Mouse (Mus musculus): Measurements from ENCODE around the gene 1700001J03Rik.
"Not testable (repeated sequence)": the region's sequence is repeated elsewhere in the genome, so short reads cannot be mapped to it uniquely, and the experiment has no call there.

1700001J03Rik gene

DNA sequence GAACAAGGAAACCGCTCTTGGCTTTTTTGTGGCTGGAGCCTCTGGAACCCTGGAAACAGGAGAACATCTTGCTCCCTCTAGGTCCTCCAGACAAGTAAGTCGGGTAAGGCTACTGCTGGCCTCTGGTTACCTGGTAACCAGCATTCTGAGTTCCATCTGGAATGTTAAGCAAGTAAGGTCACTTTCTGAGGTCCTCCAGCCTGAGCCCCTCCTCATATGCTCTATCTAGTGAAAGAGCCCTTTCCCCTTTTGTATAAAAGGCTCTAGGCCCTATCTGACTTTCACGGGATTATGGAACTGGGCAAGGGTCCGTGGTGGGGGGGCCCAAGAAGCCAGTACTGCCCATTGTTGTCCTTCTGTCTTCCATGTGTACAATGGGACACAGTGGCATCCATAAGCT lies at the start of gene 1700001J03Rik:
TSS of gene 1700001J03Rik (minus strand) at position 101 of the 400 bp plus-strand sequence.
- not testable (repeated sequence) for DNase-seq (ENCODE audit: low spot score in 2 of 2)

- DNase-seq (ENCODE audit: low spot score in 2 of 2) = no peak
These were observed 49.2 kb upstream of the 1700001J03Rik start for GRCm38 (mm10) chr5:146234336-146234735.

DNA sequence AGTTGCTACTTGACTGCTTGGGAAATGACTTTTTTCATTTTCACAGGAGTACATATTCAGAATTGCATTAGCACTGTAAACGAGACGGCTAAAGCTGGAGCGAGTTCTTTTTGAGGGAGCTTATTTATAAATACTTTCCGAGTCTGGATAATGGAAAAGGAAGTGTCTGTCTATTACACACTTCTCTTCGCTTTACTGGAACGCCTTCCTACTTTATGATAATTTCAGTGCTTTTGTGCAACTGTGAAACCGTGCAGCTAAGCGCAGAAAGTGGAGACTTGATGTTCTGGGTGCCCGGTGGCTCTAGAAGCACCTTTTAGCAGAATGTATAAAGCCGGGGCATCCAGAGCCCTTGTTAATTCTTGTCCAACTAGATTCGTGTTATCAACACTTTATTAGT lies 47.7 kb upstream of the 1700001J03Rik start:
- DNase-seq (ENCODE audit: low spot score in 2 of 2) = no peak

- DNase-seq (ENCODE audit: low spot score in 2 of 2) = no peak
These were observed 47.1 kb upstream of the 1700001J03Rik start for GRCm38 (mm10) chr5:146232056-146232675.

GRCm38 (mm10) chr5:146231655-146231996 lies 46.5 kb upstream of the 1700001J03Rik start:
- DNase-seq (ENCODE audit: low spot score in 2 of 2) = peak; percentile 39 to 75

- peak; percentile 86 to 93 for DNase-seq (ENCODE audit: low spot score in 2 of 2)
These were observed 46.0 kb upstream of the 1700001J03Rik start, which contains the start of gene Cdk8 for GRCm38 (mm10) chr5:146230864-146231654. Gene Cdk8 (plus strand): TSS chr5:146231230.

- no peak for DNase-seq (ENCODE audit: low spot score in 2 of 2)
These were observed 45.0 kb upstream of the 1700001J03Rik start for GRCm38 (mm10) chr5:146229869-146230650.

- no peak for DNase-seq (ENCODE audit: low spot score in 2 of 2)
These were observed 42.4 kb upstream of the 1700001J03Rik start for GRCm38 (mm10) chr5:146227496-146227895.

DNA sequence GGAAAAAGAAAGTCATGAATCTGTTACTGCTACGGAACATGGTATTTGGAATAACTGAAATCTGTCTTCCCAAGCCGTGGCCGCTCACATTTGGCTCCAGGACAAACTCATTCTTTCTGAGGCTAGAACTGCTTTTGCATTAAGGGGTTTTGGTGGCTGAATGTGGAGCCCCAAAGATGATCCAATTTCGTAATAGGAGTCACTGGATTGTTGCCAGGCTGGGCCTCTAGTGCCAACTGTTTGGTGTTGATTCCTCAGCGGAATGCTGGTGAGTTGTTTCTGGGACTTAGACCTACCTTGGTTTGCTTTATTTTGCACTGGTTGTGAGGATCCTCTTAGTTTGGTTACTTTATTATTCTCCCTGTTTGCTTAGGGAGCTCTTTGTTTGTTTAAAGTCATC lies 38.7 kb upstream of the 1700001J03Rik start:
- DNase-seq (ENCODE audit: low spot score in 2 of 2) = no peak

GRCm38 (mm10) chr5:146221722-146222121 lies 36.6 kb upstream of the 1700001J03Rik start:
- DNase-seq (ENCODE audit: low spot score in 2 of 2) = no peak

DNA sequence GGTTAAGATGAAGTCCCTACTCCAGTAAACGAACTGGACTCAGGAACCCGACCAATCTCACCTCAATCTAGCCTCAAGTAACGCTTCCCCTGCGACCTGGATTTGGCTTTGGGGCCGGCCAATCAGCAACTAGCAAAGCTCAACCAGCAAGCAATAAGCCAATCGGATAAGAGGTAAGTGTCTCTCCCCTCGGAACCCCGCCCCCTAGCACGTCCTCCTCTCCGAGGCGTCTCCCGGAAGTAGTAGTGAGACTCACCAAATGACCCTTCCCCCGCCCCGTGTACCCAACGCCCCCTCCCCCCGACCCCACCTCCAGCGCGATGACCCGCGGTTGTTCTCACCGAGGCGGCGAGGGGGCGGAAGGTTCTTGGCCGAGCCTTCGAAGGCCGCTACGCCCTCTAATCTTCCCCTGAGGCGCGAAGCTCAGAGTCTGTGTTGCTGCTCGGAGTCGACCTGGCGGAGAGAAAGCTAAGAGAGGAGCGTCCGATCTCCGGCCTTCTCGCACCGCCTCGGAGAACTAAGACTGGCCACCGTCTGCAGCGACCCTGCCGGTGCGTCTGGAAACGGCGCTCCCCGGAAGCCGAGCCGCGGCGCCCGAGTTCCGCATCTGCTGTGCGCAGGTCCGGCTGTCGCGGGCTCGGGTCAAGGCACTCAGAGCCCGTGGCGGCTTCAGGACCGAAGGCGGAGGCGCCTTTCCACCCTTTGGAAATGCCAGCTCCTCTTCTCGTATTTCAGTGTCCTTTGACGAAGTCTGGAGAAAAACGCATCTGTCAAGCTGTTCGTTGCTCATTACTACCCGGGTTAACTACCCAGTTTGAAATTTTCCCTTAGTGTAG lies 36.0 kb upstream of the 1700001J03Rik start, which contains the start of gene Rnf6:
TSS of gene Rnf6 (minus strand) at position 677 of the 836 bp plus-strand sequence.
- DNase-seq (ENCODE audit: low spot score in 2 of 2) = peak; percentile 93 to 95

DNA sequence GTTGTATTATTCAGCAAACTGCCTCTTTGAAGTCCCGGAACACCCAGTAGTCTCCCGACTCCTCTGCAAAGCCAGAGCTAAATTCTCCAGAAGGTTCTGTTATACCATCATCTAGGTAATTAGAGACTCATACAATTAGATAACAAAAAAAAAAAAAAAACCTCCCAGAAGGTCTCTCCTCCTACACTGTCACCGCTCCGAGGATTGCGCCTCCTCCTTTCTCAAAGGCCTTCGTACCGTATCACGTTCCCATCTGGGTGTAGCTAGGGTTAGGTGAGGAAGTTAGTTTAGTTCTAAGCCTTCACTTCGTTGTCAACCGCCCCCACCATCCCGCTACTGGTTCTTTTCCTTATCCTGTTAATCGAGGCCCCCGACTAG lies 35.4 kb upstream of the 1700001J03Rik start:
- DNase-seq (ENCODE audit: low spot score in 2 of 2) = no peak

DNA sequence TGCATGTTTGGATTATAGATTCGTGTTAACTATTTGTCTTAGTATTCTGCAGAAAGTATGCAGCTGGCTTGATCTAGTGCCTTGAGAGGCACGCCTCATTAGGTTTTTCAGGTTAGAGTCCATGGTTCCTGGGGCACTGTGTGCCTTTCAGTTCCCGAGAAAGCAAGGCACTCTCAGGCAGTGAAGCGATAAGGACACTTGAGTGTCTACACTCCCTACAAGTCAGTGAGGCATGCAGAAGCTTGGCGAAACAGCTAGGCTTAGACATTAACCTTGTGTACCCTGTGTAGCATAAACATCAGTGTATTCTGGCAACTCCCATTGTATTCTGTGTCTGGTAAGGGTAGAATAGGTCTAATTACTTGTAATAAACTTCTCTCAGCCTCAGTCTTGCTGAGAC lies 20.4 kb upstream of the 1700001J03Rik start:
- no peak for DNase-seq (ENCODE audit: low spot score in 2 of 2)

DNA sequence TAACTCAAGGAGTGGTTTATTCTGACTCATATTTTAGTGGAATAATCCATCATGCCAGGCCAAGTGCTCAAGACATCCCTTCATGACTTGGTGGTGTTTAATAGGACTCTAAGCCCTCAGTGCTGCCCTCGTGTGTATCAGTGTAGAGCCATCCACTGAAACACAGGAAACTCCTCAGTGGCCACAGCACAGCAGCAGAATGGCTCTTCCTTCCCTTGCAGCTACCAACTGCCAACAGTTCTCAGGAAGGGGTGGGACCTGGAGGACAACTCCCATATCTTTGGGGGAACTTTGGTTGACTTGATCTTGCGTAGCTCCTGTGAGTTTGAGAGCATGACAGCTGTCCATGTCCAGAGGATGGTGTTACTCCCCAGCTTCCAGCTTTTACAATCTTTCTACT lies 18.8 kb upstream of the 1700001J03Rik start:
- no peak for DNase-seq (ENCODE audit: low spot score in 2 of 2)

DNA sequence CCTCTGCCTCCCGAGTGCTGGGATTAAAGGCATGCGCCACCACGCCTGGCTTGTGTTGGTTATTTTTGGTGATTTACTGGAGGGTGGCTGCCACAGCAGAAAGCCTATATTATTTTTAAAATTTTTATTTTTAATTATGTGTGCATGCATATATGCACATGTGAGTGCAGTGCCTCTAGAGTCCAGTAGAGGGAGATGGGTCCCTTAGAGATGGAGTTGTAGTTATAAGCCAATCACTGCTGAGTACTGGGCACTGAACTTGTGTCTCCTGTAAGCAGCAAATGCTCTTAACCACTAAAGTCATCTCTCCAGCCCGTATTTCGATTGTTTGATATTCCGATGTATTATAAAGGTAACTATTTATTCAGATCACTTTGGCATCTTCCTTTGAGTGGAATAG lies 15.5 kb upstream of the 1700001J03Rik start:
- no peak for DNase-seq (ENCODE audit: low spot score in 2 of 2)

DNA sequence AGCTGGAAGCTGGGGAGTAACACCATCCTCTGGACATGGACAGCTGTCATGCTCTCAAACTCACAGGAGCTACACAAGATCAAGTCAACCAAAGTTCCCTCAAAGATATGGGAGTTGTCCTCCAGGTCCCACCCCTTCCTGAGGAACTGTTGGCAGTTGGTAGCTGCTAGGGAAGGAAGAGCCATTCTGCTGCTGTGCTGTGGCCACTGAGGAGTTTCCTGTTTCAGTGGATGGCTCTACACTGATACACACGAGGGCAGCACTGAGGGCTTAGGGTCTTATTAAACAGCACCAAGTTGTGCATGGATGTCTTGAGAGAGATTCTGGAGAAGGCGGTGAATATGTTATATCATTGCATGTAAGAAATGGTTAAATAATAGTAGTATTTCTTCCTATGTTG lies 14.4 kb upstream of the 1700001J03Rik start:
- no peak for DNase-seq (ENCODE audit: low spot score in 2 of 2)

- DNase-seq (ENCODE audit: low spot score in 2 of 2) = no peak
These were observed 14.0 kb upstream of the 1700001J03Rik start for GRCm38 (mm10) chr5:146199073-146199472.

- DNase-seq (ENCODE audit: low spot score in 2 of 2) = no peak
These were observed 8.3 kb upstream of the 1700001J03Rik start for GRCm38 (mm10) chr5:146193360-146193759.

DNA sequence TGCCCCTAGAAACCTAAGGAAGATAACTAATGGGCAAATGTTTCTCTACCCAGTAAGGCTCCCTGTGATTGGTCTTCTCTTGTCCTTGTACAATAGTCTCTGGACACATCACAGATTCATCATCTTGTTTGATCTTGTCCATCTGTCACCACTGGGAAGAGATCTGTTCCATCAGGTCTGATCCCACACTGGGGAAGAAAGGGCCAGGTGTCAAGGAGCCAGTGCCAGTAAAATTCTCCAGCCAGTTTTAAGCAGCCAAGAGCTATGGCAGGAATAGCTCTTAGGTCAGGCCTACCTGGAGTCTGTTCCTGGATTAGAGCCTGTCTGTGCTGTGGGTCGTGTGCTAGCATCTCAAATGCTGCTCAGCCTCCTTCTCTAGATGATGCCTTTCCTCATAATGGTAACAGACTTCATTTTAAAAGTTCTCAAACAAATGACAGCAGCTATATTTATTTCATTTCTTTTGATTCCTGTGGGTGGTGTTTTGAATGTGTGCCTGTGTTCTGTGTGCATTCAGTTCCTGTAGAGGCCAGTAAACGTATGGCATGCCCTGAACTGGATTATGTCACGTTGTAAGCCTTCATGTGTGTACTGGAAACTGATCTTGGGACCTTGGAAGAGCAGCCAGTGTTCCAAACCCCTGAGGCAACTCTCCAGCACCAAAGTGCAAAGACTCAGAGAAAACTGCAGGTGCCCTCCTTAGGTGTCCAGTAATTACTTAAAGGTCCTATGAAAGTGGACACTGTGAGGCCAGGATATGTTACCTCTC lies 5.6 kb upstream of the 1700001J03Rik start:
- DNase-seq (ENCODE audit: low spot score in 2 of 2) = no peak

DNA sequence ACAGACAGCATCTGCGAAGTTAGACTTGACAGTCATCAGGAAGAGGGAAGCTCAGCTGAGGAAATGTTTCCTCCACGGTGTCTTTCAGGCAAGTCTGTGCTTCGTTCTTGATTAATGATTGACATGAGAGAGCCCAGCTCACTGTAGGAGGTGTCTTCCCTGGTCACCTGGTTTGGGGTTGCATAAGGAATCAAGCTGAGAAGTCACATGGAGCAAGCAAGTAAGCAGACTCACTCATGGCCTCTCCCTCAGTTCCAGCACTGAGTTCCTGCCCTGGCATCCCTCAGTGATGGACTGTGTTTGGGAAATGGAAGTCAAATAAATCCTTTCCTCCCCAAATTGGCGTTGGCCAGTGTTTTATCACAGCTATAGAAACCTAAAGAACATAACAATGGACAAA lies 5.0 kb upstream of the 1700001J03Rik start:
- no peak for DNase-seq (ENCODE audit: low spot score in 2 of 2)

- no peak for DNase-seq (ENCODE audit: low spot score in 2 of 2)
These were observed 3.6 kb upstream of the 1700001J03Rik start for GRCm38 (mm10) chr5:146188712-146189111.
